ENCODE assay signal across 8 mouse cellular contexts in genomic region chr8:70233606-70234005, GRCm38 (mm10). TPM values are rescaled to one million over a fixed set of nuclear protein-coding genes. Genes with fewer than 3 reads are reported as not detected.
DNase-seq lines count a peak whose midpoint lies in the region; ATAC-seq lines count a peak whose summit lies in the region.

No protein-coding gene starts in this region.

- H3K27ac ChIP-seq in kidney, embryonic 14.5 days (ENCODE audit: low read depth, low read length): no peak overlapping the region
- H3K27ac ChIP-seq in hindbrain, embryonic 11.5 days (ENCODE audit: low read depth, low read length): no peak overlapping the region
- peak overlapping the region; percentile 94 for H3K27ac ChIP-seq in midbrain, embryonic 13.5 days

- no peak for DNase-seq in kidney, postnatal 4 days
- DNase-seq in brain, adult 2 months (ENCODE audit: low read depth, low spot score): peak; percentile 15
- DNase-seq in hindbrain, embryonic 11.5 days (ENCODE audit: low spot score): no peak
- DNase-seq in frontal cortex, postnatal 25 days (ENCODE audit: low spot score in 2 of 2): no peak
- no peak for DNase-seq in gastrocnemius, postnatal 10 days
- no peak for DNase-seq in left cerebral cortex, postnatal 36 days (ENCODE audit: low spot score in 2 of 2)

- H3K36me3 ChIP-seq in kidney, embryonic 14.5 days (ENCODE audit: control insufficient read depth, insufficient read depth, low read length): peaks cover 44% of the 10 kb centered on the region
- 0 out of 2 replicates have a peak, but pooled peaks cover 6% of the 10 kb centered on the region for H3K36me3 ChIP-seq in hindbrain, embryonic 11.5 days (ENCODE audit: control insufficient read depth, insufficient read depth, low read length)
- peaks cover 49% of the 10 kb centered on the region for H3K36me3 ChIP-seq in midbrain, embryonic 13.5 days

- intact Hi-C loops in left cerebral cortex, postnatal 36 days (cut with DNase I): loop anchor here (5.0 to 10.0 kb wide), 2 partner anchors 41 to 319 kb away; no protein-coding TSS in a partner anchor

- peak overlapping the region; percentile 93 for H3K4me2 ChIP-seq in kidney, embryonic 14.5 days (replicated peaks; ENCODE audit: low read depth, low read length)
- H3K4me2 ChIP-seq in hindbrain, embryonic 11.5 days (replicated peaks; ENCODE audit: low read depth, low read length): peak overlapping the region; percentile 93
- peak overlapping the region; percentile 91 for H3K4me2 ChIP-seq in midbrain, embryonic 13.5 days (replicated peaks)

- peaks cover 17% of the 10 kb centered on the region; the same call in 1 of the 2 replicates for H3K4me1 ChIP-seq in kidney, embryonic 14.5 days (ENCODE audit: control insufficient read depth, insufficient read depth, low read length)
- no peaks in the 10 kb centered on the region for H3K4me1 ChIP-seq in hindbrain, embryonic 11.5 days (replicated peaks; ENCODE audit: control insufficient read depth, insufficient read depth, low read length)
- peaks cover 41% of the 10 kb centered on the region for H3K4me1 ChIP-seq in midbrain, embryonic 13.5 days (replicated peaks)

- H3K9ac ChIP-seq in kidney, embryonic 14.5 days (ENCODE audit: low read depth, low read length): peak overlapping the region; percentile 85
- peak overlapping the region; percentile 92 for H3K9ac ChIP-seq in hindbrain, embryonic 11.5 days (ENCODE audit: low read depth, low read length)
- peak overlapping the region; percentile 89 for H3K9ac ChIP-seq in midbrain, embryonic 13.5 days (replicated peaks)

- 8% methylated on average over 13 of the region's 13 CpGs for WGBS in kidney, embryonic 14.5 days
- 6% methylated on average over 13 of the region's 13 CpGs for WGBS in hindbrain, embryonic 11.5 days
- WGBS in midbrain, embryonic 13.5 days: 7% methylated on average over 13 of the region's 13 CpGs

- no peaks in the 10 kb centered on the region for H3K27me3 ChIP-seq in kidney, embryonic 14.5 days (ENCODE audit: control insufficient read depth, insufficient read depth, low read length)
- H3K27me3 ChIP-seq in hindbrain, embryonic 11.5 days (ENCODE audit: control insufficient read depth, insufficient read depth, low read length): no peaks in the 10 kb centered on the region
- no peaks in the 10 kb centered on the region for H3K27me3 ChIP-seq in midbrain, embryonic 13.5 days

- H3K4me3 ChIP-seq in kidney, embryonic 14.5 days (ENCODE audit: low read length): peak overlapping the region; percentile 62
- peak overlapping the region; percentile 81 for H3K4me3 ChIP-seq in hindbrain, embryonic 11.5 days (ENCODE audit: low read depth, low read length)
- peak overlapping the region; percentile 78 for H3K4me3 ChIP-seq in midbrain, embryonic 13.5 days (replicated peaks)

- H3K9me3 ChIP-seq in kidney, embryonic 14.5 days (ENCODE audit: control insufficient read depth, low read length): no peaks in the 10 kb centered on the region
- no peaks in the 10 kb centered on the region for H3K9me3 ChIP-seq in hindbrain, embryonic 11.5 days (ENCODE audit: control insufficient read depth, low read length)
- H3K9me3 ChIP-seq in midbrain, embryonic 13.5 days: no peaks in the 10 kb centered on the region

- ATAC-seq in kidney, embryonic 14.5 days (ENCODE audit: low FRiP score, low TSS enrichment): peak; percentile 17; the same call in 1 of the 2 replicates
- peak; percentile 41 for ATAC-seq in hindbrain, embryonic 11.5 days (ENCODE audit: low FRiP score)
- peak; percentile 48 for ATAC-seq in midbrain, embryonic 13.5 days

RNA-seq across cellular contexts. Expression of gene Sugp2, which starts 0.4 kb away (rescaled TPM):
- polyA plus RNA-seq in kidney, embryonic 14.5 days (2014; fragmentation: Nextera tagmentation; extraction: Ambion mirVana): 23.7 and 33.0 TPM in 2 replicates
- 46.5 and 46.8 TPM in 2 replicates for polyA plus RNA-seq in hindbrain, embryonic 11.5 days (2014; fragmentation: Nextera tagmentation; extraction: Ambion mirVana)
- polyA plus RNA-seq in midbrain, embryonic 13.5 days (2015; fragmentation: Nextera tagmentation; extraction: Ambion mirVana): 84.2 and 86.0 TPM in 2 replicates
- 10 to 100 TPM; 43.8 to 49.7 TPM for total RNA-seq in gastrocnemius, postnatal 10 days (2021)
- total RNA-seq in left cerebral cortex, postnatal 36 days (2021): 100 to 1,000 TPM; 105 to 126 TPM

RNA-seq across cellular contexts. Expression of gene Armc6, which starts 0.7 kb away (rescaled TPM):
- 23.2 and 24.8 TPM in 2 replicates for polyA plus RNA-seq in kidney, embryonic 14.5 days (2014; fragmentation: Nextera tagmentation; extraction: Ambion mirVana)
- polyA plus RNA-seq in hindbrain, embryonic 11.5 days (2014; fragmentation: Nextera tagmentation; extraction: Ambion mirVana): 34.0 and 37.5 TPM in 2 replicates
- 74.2 and 77.6 TPM in 2 replicates for polyA plus RNA-seq in midbrain, embryonic 13.5 days (2015; fragmentation: Nextera tagmentation; extraction: Ambion mirVana)
- 10 to 100 TPM; 11.9 to 12.9 TPM for total RNA-seq in gastrocnemius, postnatal 10 days (2021)
- 10 to 100 TPM; 37.4 to 42.2 TPM for total RNA-seq in left cerebral cortex, postnatal 36 days (2021)

RNA-seq across cellular contexts. Expression of gene Slc25a42, which starts 21.5 kb away (rescaled TPM):
- polyA plus RNA-seq in kidney, embryonic 14.5 days (2014; fragmentation: Nextera tagmentation; extraction: Ambion mirVana): 2.1 and 3.0 TPM in 2 replicates
- 1.5 and 2.0 TPM in 2 replicates for polyA plus RNA-seq in hindbrain, embryonic 11.5 days (2014; fragmentation: Nextera tagmentation; extraction: Ambion mirVana)
- polyA plus RNA-seq in midbrain, embryonic 13.5 days (2015; fragmentation: Nextera tagmentation; extraction: Ambion mirVana): 4.3 and 4.4 TPM in 2 replicates
- 10 to 100 TPM; 20.6 to 28.3 TPM for total RNA-seq in gastrocnemius, postnatal 10 days (2021)
- total RNA-seq in left cerebral cortex, postnatal 36 days (2021): 10 to 100 TPM; 29.7 to 45.9 TPM

RNA-seq across cellular contexts. Expression of gene Homer3, which starts 49.0 kb away (rescaled TPM):
- polyA plus RNA-seq in kidney, embryonic 14.5 days (2014; fragmentation: Nextera tagmentation; extraction: Ambion mirVana): 54.5 and 70.2 TPM in 2 replicates
- 50.4 and 51.6 TPM in 2 replicates for polyA plus RNA-seq in hindbrain, embryonic 11.5 days (2014; fragmentation: Nextera tagmentation; extraction: Ambion mirVana)
- polyA plus RNA-seq in midbrain, embryonic 13.5 days (2015; fragmentation: Nextera tagmentation; extraction: Ambion mirVana): 57.7 and 61.5 TPM in 2 replicates
- 10 to 100 TPM; 12.3 to 19.8 TPM for total RNA-seq in gastrocnemius, postnatal 10 days (2021)
- 1 to 10 TPM; 9.1 to 9.6 TPM for total RNA-seq in left cerebral cortex, postnatal 36 days (2021)
